Mouse (Mus musculus) CD4-positive, CD25-positive, alpha-beta regulatory T cell, adult 2 months (primary cell): ENCODE measurements around the gene Nova1.

Experiments used
- DNase-seq: peaks from one replicate; pipeline ENCODE4 v3.0.0-alpha.2; 2012; ENCODE audit warnings: low read depth, low spot score

The Nova1 gene

GRCm38 (mm10) chr12:46676341-46676740 lies 142.4 kb downstream of the Nova1 start:
- DNase-seq = no peak

GRCm38 (mm10) chr12:46666706-46667105 lies 152.0 kb downstream of the Nova1 start:
- DNase-seq = no peak

GRCm38 (mm10) chr12:46646139-46646611 lies 172.6 kb downstream of the Nova1 start:
- DNase-seq = no peak

- DNase-seq = no peak
Measured at GRCm38 (mm10) chr12:46645365-46645962, 173.3 kb downstream of the Nova1 start.
